Mouse (Mus musculus): ENCODE data around the gene Slc26a11. TPM values are rescaled to one million over a fixed set of nuclear protein-coding genes. Genes with fewer than 3 reads are reported as not detected.

Gene Slc26a11
- total and polyA plus RNA-seq, 3 experiments = 1.4 to 3.3 (median 2.6) TPM

DNA sequence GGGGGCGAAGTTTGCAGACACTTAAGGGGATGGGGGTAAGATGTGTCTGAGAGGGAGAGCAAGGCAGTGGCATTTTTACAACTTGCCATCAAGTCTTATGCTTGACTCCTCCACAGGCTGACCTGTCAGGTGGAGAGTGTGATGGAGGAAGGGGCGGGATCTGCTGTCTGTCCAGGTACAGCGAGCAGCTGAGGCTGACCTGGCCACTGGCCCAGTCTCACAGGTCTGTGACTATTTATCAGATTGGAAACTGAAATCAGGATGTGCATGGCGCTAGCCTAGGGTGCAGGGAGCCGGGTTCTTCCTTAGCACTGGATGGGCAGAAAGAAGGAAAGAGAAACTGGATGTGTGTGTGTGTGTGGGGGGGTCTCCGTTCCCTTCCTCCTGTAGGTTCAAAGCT lies 38.9 kb downstream of the Slc26a11 start:
- Histone ChIP-seq H3K9ac (ENCODE audit: insufficient read depth, low read depth) (no peak overlapping the region), H3K4me2 (ENCODE audit: insufficient read depth, low read depth, poor library complexity, severe bottlenecking) (no peak overlapping the region), H3K36me3 (replicated peaks in 1 of 2; ENCODE audit: control insufficient read depth in 1 of 2, insufficient read depth in 1 of 2, low read length in 1 of 2) (peaks cover 7 to 17% of the 10 kb centered on the region in 2 experiments), H3K4me1 (ENCODE audit: control insufficient read depth in 1 of 2, insufficient read depth in 2 of 2) (peaks cover 18 to 36% of the 10 kb centered on the region in 2 experiments), H3K79me2 (replicated peaks; ENCODE audit: control insufficient read depth, extremely low read depth, insufficient read depth, poor library complexity, severe bottlenecking) (no peaks in the 10 kb centered on the region), H3K9me3 (replicated peaks; ENCODE audit: low read length) (no peaks in the 10 kb centered on the region), H3K27me3 (replicated peaks) (peaks cover 63% of the 10 kb centered on the region), H3K4me3 (replicated peaks in 1 of 3; ENCODE audit: low read depth in 2 of 3, low read length in 2 of 3, poor library complexity in 1 of 3) (no peak overlapping the region), H3K27ac (ENCODE audit: insufficient read depth, low read depth) (no peak overlapping the region)
- TF ChIP-seq CHD2 (IDR thresholded peaks at IDR 0.05; ENCODE audit: low read length) (no peak), JUN (IDR thresholded peaks at IDR 0.05; ENCODE audit: insufficient read depth, low read depth, low read length) (no peak), MXI1 (IDR thresholded peaks at IDR 0.05; ENCODE audit: low read depth, low read length) (no peak), E2F4 (IDR thresholded peaks at IDR 0.05; ENCODE audit: insufficient replicate concordance, low read depth, low read length) (no peak)
- no peak for DNase-seq (ENCODE audit: extremely low read depth)
- dilution Hi-C loops (cut with MboI; ENCODE audit: extremely low pct_ligation_motif_present, extremely low pct_unique_long_range_greater_than_20kb, low sequenced_read_pairs) (no loop called here), in situ Hi-C loops (cut with MboI; ENCODE audit: low pct_ligation_motif_present, low pct_unique_long_range_greater_than_20kb, low sequenced_read_pairs) (no loop called here)

- in situ Hi-C loops (cut with MboI; ENCODE audit: low pct_ligation_motif_present, low pct_unique_long_range_greater_than_20kb, low sequenced_read_pairs) = no loop called here
- dilution Hi-C loops (cut with MboI; ENCODE audit: extremely low pct_ligation_motif_present, extremely low pct_unique_long_range_greater_than_20kb, low sequenced_read_pairs) = no loop called here
These were observed 40.0 kb downstream of the Slc26a11 start for GRCm38 (mm10) chr11:119395394-119395793.

DNA sequence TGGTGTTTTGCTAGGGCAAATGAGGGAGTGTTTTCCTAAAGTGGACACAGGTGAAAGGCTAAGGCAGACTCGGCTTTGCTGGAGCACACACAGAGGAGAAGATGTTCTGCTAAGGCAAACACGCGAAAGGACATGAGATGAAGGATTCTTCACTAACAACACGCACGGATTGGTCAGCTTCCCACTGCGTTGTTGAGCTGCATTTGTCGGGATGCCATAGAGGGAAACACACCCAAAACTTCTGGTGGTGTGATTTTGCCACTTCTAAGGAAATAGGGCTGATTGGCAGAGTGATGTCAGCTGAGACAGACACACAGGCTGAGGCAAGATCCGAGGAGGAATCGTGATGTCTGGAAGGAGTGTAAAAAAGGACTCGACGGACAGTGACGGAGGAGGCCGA lies 40.6 kb downstream of the Slc26a11 start:
- in situ Hi-C loops (cut with MboI; ENCODE audit: low pct_ligation_motif_present, low pct_unique_long_range_greater_than_20kb, low sequenced_read_pairs) = no loop called here
- H3K9ac ChIP-seq (ENCODE audit: insufficient read depth, low read depth) = no peak overlapping the region

More at GRCm38 (mm10) chr11:119395394-119395793, 40.0 kb downstream of the Slc26a11 start:
- Histone ChIP-seq H3K9me3 (replicated peaks; ENCODE audit: low read length) (no peaks in the 10 kb centered on the region), H3K27me3 (replicated peaks) (peaks cover 56% of the 10 kb centered on the region), H3K27ac (ENCODE audit: insufficient read depth, low read depth) (no peak overlapping the region), H3K4me1 (ENCODE audit: control insufficient read depth in 1 of 2, insufficient read depth in 2 of 2) (peaks cover 14 to 26% of the 10 kb centered on the region in 2 experiments), H3K4me3 (replicated peaks in 1 of 3; ENCODE audit: low read depth in 2 of 3, low read length in 2 of 3, poor library complexity in 1 of 3) (no peak overlapping the region), H3K4me2 (ENCODE audit: insufficient read depth, low read depth, poor library complexity, severe bottlenecking) (no peak overlapping the region), H3K9ac (ENCODE audit: insufficient read depth, low read depth) (no peak overlapping the region), H3K79me2 (replicated peaks; ENCODE audit: control insufficient read depth, extremely low read depth, insufficient read depth, poor library complexity, severe bottlenecking) (no peaks in the 10 kb centered on the region), H3K36me3 (replicated peaks in 1 of 2; ENCODE audit: control insufficient read depth in 1 of 2, insufficient read depth in 1 of 2, low read length in 1 of 2) (peaks cover 7 to 17% of the 10 kb centered on the region in 2 experiments)
- TF ChIP-seq PAX5 (IDR thresholded peaks at IDR 0.05; ENCODE audit: low read length) = no peak
- DNase-seq (ENCODE audit: extremely low read depth) = no peak

More for the DNA sequence above, 40.6 kb downstream of the Slc26a11 start:
- Histone ChIP-seq H3K36me3 (replicated peaks in 1 of 2; ENCODE audit: control insufficient read depth in 1 of 2, insufficient read depth in 1 of 2, low read length in 1 of 2) (peaks cover 7 to 17% of the 10 kb centered on the region in 2 experiments), H3K4me1 (ENCODE audit: control insufficient read depth in 1 of 2, insufficient read depth in 2 of 2) (peaks cover 14 to 23% of the 10 kb centered on the region in 2 experiments), H3K4me2 (ENCODE audit: insufficient read depth, low read depth, poor library complexity, severe bottlenecking) (no peak overlapping the region), H3K27me3 (replicated peaks) (peaks cover 52% of the 10 kb centered on the region), H3K9me3 (replicated peaks; ENCODE audit: low read length) (no peaks in the 10 kb centered on the region), H3K4me3 (replicated peaks in 1 of 3; ENCODE audit: low read depth in 2 of 3, low read length in 2 of 3, poor library complexity in 1 of 3) (no peak overlapping the region), H3K27ac (ENCODE audit: insufficient read depth, low read depth) (no peak overlapping the region), H3K79me2 (replicated peaks; ENCODE audit: control insufficient read depth, extremely low read depth, insufficient read depth, poor library complexity, severe bottlenecking) (no peaks in the 10 kb centered on the region)
- dilution Hi-C loops (cut with MboI; ENCODE audit: extremely low pct_ligation_motif_present, extremely low pct_unique_long_range_greater_than_20kb, low sequenced_read_pairs) = no loop called here
- no peak for DNase-seq (ENCODE audit: extremely low read depth)
- no peak for TF ChIP-seq SIN3A (IDR thresholded peaks at IDR 0.05; ENCODE audit: low read length)
- no peak for TF ChIP-seq PAX5 (IDR thresholded peaks at IDR 0.05; ENCODE audit: low read length)
- no peak for TF ChIP-seq CHD2 (IDR thresholded peaks at IDR 0.05; ENCODE audit: low read length)
- TF ChIP-seq CTCF (conservative IDR thresholded peaks at IDR 0.05 in 1 of 2, IDR thresholded peaks at IDR 0.05 in 1 of 2; ENCODE audit: low read depth in 2 of 2, low read length in 2 of 2) = no peak
- no peak for TF ChIP-seq IRF4 (IDR thresholded peaks at IDR 0.05; ENCODE audit: low read depth, low read length)
- no peak for TF ChIP-seq POLR2AphosphoS2 (IDR thresholded peaks at IDR 0.05; ENCODE audit: low read depth, low read length)
- no peak for TF ChIP-seq SMC3 (IDR thresholded peaks at IDR 0.05; ENCODE audit: low read depth, low read length)
- TF ChIP-seq TBP (conservative IDR thresholded peaks at IDR 0.05; ENCODE audit: low read depth, low read length) = no peak
- TF ChIP-seq RAD21 (IDR thresholded peaks at IDR 0.05; ENCODE audit: low read depth, low read length) = no peak
- no peak for TF ChIP-seq MEF2A (IDR thresholded peaks at IDR 0.05; ENCODE audit: borderline replicate concordance, low read depth, low read length)
- no peak for TF ChIP-seq CHD1 (IDR thresholded peaks at IDR 0.05; ENCODE audit: low read depth, low read length)
- no peak for TF ChIP-seq GABPA (IDR thresholded peaks at IDR 0.05; ENCODE audit: insufficient replicate concordance, low read depth, low read length)
- TF ChIP-seq ZMIZ1 (IDR thresholded peaks at IDR 0.05; ENCODE audit: low read depth, low read length) = no peak
- TF ChIP-seq ZKSCAN1 (IDR thresholded peaks at IDR 0.05; ENCODE audit: borderline replicate concordance, low read depth, low read length) = no peak
- no peak for TF ChIP-seq E2F4 (IDR thresholded peaks at IDR 0.05; ENCODE audit: insufficient replicate concordance, low read depth, low read length)
- TF ChIP-seq MAFK (IDR thresholded peaks at IDR 0.05; ENCODE audit: insufficient replicate concordance, low read length) = no peak
- no peak for TF ChIP-seq JUND (conservative IDR thresholded peaks at IDR 0.05; ENCODE audit: low read depth, low read length)
- TF ChIP-seq UBTF (IDR thresholded peaks at IDR 0.05; ENCODE audit: low read depth, low read length) = no peak
- TF ChIP-seq USF1 (IDR thresholded peaks at IDR 0.05; ENCODE audit: low read depth, low read length) = no peak

Data from CH12.LX (cell line).